Mouse (Mus musculus): ENCODE data around the gene Gm28308.

- TF ChIP-seq CTCF (IDR thresholded peaks at IDR 0.05; ENCODE audit: extremely low read depth, insufficient read depth, insufficient read length, insufficient replicate concordance) (no peak), POLR2A (IDR thresholded peaks at IDR 0.05; ENCODE audit: low read depth, low read length) (no peak)
Measured at GRCm38 (mm10) chr6:52205221-52205620, 7.9 kb downstream of the Gm28308 start.
